In the genomic region with DNA sequence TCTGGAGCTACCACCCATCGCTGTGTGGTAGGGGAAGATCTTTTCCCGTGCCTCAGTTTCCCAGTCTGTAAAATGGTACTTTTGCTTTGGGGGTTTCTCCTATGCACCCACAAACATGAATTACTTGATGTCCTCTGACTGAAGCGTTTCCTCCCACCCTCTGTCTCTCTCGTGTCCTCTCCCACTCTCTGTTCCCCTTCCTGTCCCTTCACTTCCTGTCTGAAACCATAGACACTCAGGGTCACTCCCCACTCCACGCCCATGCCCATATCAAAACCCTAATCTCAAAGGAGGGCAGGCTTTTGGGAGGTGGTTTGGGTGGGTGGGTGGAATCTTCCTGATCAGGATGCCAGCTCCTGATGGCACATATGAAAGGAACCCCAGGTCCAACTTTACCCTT, we compare ENCODE assay signal across 21 mouse cellular contexts.
DNase-seq lines count a peak whose midpoint lies in the region; ATAC-seq lines count a peak whose summit lies in the region.
"Had no signal": no experiment of that assay in that cellular context is flagged by ENCODE, and none has a peak within 500 bp of the region (broad histone marks: within the 10 kb centered on the region; RNA-seq: fewer than 3 reads in every experiment).

No protein-coding gene starts in this region.

- no peak overlapping the region for H3K9ac ChIP-seq in forebrain, embryonic 15.5 days (replicated peaks)
- H3K9ac ChIP-seq: embryonic facial prominence, embryonic 12.5 days; forebrain, embryonic 12.5 days; forebrain, postnatal 0 days had no signal

- DNase-seq in forebrain, embryonic 10.5 days (ENCODE audit: extremely low spot score, low spot score), result no peak
- no peak for DNase-seq in gastrocnemius, postnatal 4 days (ENCODE audit: low spot score in 2 of 2)
- no peak for DNase-seq in spleen, adult 18-20 months
- DNase-seq: adrenal gland, adult 8-10 months; adrenal gland, postnatal 14 days; adrenal gland, postnatal 36 days; B cell, adult 2 months; cerebellum, adult 11-12 months; cerebellum, adult 2 months; cerebellum, adult 9-10 months; cerebellum, postnatal 25 days; forebrain, postnatal 0 days had no signal

- ATAC-seq in forebrain, embryonic 15.5 days (replicated peaks), result no peak
- 0 out of 2 replicates have a peak, but pooled peaks have one; percentile 29 for ATAC-seq in megakaryocyte progenitor cell, adult 5-6 weeks (replicated peaks; ENCODE audit: poor library complexity)
- ATAC-seq: activated CD4-positive, CD25-positive, alpha-beta regulatory T cell, adult 4 months; CD4-positive, CD25-positive, alpha-beta regulatory T cell, adult 4 months; forebrain, postnatal 0 days; Patski had no signal

- H3K36me3 ChIP-seq in forebrain, embryonic 10.5 days (replicated peaks), result no peaks in the 10 kb centered on the region
- H3K36me3 ChIP-seq in forebrain, embryonic 15.5 days, result no peaks in the 10 kb centered on the region
- H3K36me3 ChIP-seq: embryonic facial prominence, embryonic 10.5 days; embryonic facial prominence, embryonic 12.5 days; forebrain, embryonic 12.5 days; G1E had no signal

- peaks cover 44% of the 10 kb centered on the region for H3K4me1 ChIP-seq in forebrain, embryonic 10.5 days
- H3K4me1 ChIP-seq in forebrain, embryonic 15.5 days, result peaks cover 7% of the 10 kb centered on the region
- H3K4me1 ChIP-seq: embryonic facial prominence, embryonic 12.5 days had no signal

- no peak overlapping the region for H3K4me2 ChIP-seq in forebrain, embryonic 15.5 days (replicated peaks)
- H3K4me2 ChIP-seq: embryonic facial prominence, embryonic 12.5 days; forebrain, embryonic 12.5 days had no signal

- WGBS in forebrain, embryonic 10.5 days, result 81% methylated on average over 5 of the region's 5 CpGs
- 88% methylated on average over 5 of the region's 5 CpGs for WGBS in forebrain, embryonic 15.5 days

- H3K9me3 ChIP-seq in forebrain, embryonic 10.5 days, result no peaks in the 10 kb centered on the region
- no peaks in the 10 kb centered on the region for H3K9me3 ChIP-seq in forebrain, embryonic 15.5 days
- H3K9me3 ChIP-seq: embryonic facial prominence, embryonic 10.5 days; embryonic facial prominence, embryonic 12.5 days; forebrain, embryonic 12.5 days had no signal

- no peak overlapping the region for H3K4me3 ChIP-seq in forebrain, embryonic 10.5 days
- no peak overlapping the region for H3K4me3 ChIP-seq in forebrain, embryonic 15.5 days
- H3K4me3 ChIP-seq: embryonic facial prominence, embryonic 10.5 days; embryonic facial prominence, embryonic 12.5 days; forebrain, embryonic 12.5 days had no signal

- H3K27ac ChIP-seq in forebrain, embryonic 10.5 days, result 0 out of 2 replicates have a peak overlapping the region, but pooled peaks have one; percentile 2
- no peak overlapping the region for H3K27ac ChIP-seq in forebrain, embryonic 15.5 days (replicated peaks)
- H3K27ac ChIP-seq: embryonic facial prominence, embryonic 10.5 days; embryonic facial prominence, embryonic 12.5 days; forebrain, embryonic 12.5 days had no signal

- H3K27me3 ChIP-seq in forebrain, embryonic 10.5 days (ENCODE audit: poor library complexity, severe bottlenecking), result peaks cover 61% of the 10 kb centered on the region
- H3K27me3 ChIP-seq in forebrain, embryonic 15.5 days, result no peaks in the 10 kb centered on the region
